Mouse (Mus musculus) Patski (cell line): ENCODE measurements at regions not wholly inside any gene's neighbourhood (a gene's known extent, or its start where the extent isn't known, plus 50 kb on each side); places are given as distances from the start of the nearest gene placed in this dataset.

Experiments used
- ATAC-seq: fragments of 100-300 bp; one replicate; pipeline ENCODE4 v1.8.0; 2021
- CTCF ChIA-PET: fragments of 350-600 bp; sonication (Branson Sonifier 250); formaldehyde crosslinking; loops from one replicate; lab custom pipeline; 2022; ENCODE audit warnings: inconsistent platforms; lab: Charles Lee
- POLR2A ChIA-PET: fragments of 350-600 bp; sonication (Branson Sonifier 250); formaldehyde crosslinking; loops from one replicate; lab custom pipeline; 2022; ENCODE audit warnings: antibody characterized with exemption, inconsistent platforms; lab: Charles Lee
- DNase-seq: peaks from one replicate; pipeline ENCODE4 v3.0.0-alpha.2; 2011; ENCODE audit warnings: low read depth, low spot score
- H3K27me3 ChIP-seq: fragments of 371-371 bp; one replicate; pipeline ENCODE4 v1.5.1; 2021
- CTCF ChIP-seq: fragments of 100-300 bp; IDR thresholded peaks from one replicate; pipeline ENCODE4 v1.5.1; 2021
- in situ Hi-C: fragments of 300-500 bp; cut with MboI; formaldehyde crosslinking; loops from 3 replicates; pipeline ENCODE4 v1.11.1; 2018; ENCODE audit warnings: low pct_unique_long_range_greater_than_20kb, mixed read lengths

DNA sequence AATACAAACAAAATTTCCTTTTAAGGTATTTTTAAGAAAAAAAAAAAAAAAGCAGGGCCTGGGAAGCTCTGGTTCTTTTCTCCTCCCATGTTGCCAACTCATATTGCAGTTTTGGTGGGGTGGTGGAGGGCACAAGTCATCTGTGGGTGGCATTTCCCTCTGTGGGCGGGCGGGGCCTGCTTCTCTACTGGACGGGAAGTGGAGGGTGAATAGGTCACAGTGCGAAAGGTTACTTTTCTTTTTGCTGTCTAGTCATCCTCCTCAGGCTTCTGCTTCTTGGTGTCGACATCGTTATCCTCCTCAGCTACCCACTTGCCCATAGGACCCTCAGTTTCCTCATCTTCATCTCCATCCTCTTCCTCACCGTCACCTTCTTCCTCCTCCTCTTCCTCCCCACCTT lies 55.3 kb upstream of the Plcb1 start:
- POLR2A ChIA-PET: no interaction called here
- no peak for ATAC-seq
- no peak for DNase-seq
- in situ Hi-C loops: no loop called here
- TF ChIP-seq CTCF: no peak
- H3K27me3 ChIP-seq: peaks cover 15% of the 10 kb centered on the region
- CTCF ChIA-PET: no interaction called here

DNA sequence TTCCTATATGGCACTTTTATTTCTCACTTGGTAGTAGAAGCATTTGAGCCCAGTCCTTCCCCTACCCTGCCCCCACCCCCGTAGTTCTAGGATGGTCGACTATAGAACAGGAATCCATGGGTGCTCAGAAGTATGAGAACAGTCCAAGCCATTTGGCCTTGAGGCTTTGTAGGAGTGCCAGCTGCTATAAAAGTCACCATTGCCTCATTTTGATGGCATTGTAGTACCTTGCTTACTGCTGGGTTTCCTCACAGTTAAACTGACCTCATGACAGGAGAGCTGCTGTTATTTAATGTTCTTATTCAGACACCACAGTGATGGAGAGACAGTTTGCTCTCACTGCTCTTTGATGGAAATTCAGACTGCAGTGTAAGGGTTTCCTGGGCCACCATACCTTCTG lies 59.2 kb upstream of the Plcb1 start:
- no peak for TF ChIP-seq CTCF
- in situ Hi-C loops: no loop called here
- POLR2A ChIA-PET: no interaction called here
- CTCF ChIA-PET: no interaction called here
- ATAC-seq (no peak), DNase-seq (no peak)
- peaks cover 20% of the 10 kb centered on the region for H3K27me3 ChIP-seq

DNA sequence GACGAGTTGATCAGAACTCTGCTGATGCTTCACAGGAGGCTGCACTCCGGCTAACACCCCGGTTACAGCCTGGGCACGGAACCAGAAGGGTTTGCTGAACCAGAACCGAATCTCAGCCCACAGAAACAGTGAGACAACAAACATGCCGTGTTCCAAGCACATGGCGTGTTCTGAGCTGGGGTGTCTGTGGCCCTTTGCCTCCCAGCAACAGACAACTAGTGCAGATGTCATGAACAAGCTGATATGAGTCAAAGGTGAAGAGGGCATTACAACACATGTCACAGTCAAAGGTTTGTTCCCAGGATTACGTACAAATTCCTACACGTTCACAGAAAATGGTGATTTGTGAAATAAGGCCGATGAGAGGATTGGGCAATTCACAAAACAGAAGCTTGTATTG lies 61.8 kb upstream of the Plcb1 start:
- DNase-seq (no peak), ATAC-seq (no peak)
- ChIA-PET CTCF (no interaction called here), POLR2A (no interaction called here)
- TF ChIP-seq CTCF: no peak
- in situ Hi-C loops: no loop called here
- H3K27me3 ChIP-seq: peaks cover 21% of the 10 kb centered on the region

DNA sequence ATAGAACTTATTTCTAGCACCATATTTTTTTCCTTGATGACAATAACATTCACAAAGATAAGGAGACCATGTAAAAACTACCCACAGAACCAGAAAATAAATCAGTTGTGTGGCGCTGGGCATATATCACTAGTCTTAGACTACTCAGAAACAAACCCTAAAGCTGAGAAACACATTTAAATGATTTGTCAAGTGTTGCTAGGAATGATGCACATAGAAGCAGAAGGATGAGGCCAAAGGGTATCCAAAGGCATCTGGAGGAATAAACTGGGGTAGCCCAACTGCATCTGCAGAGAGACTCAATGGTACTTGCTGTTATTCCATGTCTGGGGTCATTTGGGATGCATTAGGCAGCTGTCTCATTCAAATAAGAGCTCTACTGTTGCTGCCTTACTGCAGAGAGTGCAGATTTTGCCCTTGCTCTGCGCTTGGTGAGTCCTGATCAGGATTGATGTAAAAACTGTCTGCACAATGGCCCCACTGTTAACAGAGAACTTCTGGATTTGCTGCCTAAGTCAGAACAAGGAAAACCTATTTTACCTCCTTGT lies 68.0 kb upstream of the Plcb1 start:
- no peak for DNase-seq
- in situ Hi-C loops: no loop called here
- peaks cover 24% of the 10 kb centered on the region for H3K27me3 ChIP-seq
- ChIA-PET CTCF (no interaction called here), POLR2A (no interaction called here)
- ATAC-seq: no peak
- no peak for TF ChIP-seq CTCF

DNA sequence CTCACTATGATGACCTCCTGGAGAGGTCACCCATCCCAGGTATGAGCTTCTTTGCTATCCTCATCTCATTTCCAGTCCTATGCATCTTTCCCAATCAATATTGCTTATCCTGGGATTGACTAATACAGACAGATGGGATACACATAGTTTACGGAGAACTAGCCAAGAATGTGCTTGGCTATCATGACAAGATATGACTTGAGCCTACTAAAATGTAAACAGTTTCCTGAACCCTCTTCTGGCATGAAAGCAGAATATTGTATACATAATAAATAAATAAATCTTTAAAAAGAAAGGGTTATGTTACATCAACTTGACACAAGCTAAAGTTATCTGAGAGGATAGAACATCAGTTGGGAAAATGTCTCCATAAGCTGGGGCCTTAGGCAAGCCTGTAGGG lies 69.3 kb upstream of the Plcb1 start:
- no peak for TF ChIP-seq CTCF
- in situ Hi-C loops: no loop called here
- ATAC-seq: no peak
- ChIA-PET POLR2A (no interaction called here), CTCF (no interaction called here)
- H3K27me3 ChIP-seq: peaks cover 27% of the 10 kb centered on the region
- DNase-seq: no peak

DNA sequence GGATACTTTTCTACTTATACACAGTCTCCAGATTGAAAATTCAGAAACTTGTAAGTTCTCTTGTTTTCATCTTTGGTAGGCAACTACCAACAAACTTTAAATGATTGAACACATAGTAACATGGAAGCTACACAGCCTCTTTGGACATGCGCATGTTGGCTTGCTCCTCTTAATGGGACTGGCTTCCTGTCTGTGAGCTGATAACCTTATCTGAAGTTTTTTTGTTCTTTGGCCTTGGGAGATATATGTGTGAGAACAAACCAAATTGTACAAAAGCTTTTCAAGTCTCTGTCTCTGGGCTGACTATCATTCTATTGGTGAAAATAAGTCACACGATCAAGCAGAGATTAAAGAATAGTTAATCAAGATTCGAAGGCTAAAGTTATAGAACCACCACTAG lies 70.1 kb upstream of the Tmx4 start:
- in situ Hi-C loops: no loop called here
- POLR2A ChIA-PET: no interaction called here
- no peak for TF ChIP-seq CTCF
- CTCF ChIA-PET: no interaction called here
- DNase-seq: no peak
- ATAC-seq: no peak
- H3K27me3 ChIP-seq: peaks cover 37% of the 10 kb centered on the region

DNA sequence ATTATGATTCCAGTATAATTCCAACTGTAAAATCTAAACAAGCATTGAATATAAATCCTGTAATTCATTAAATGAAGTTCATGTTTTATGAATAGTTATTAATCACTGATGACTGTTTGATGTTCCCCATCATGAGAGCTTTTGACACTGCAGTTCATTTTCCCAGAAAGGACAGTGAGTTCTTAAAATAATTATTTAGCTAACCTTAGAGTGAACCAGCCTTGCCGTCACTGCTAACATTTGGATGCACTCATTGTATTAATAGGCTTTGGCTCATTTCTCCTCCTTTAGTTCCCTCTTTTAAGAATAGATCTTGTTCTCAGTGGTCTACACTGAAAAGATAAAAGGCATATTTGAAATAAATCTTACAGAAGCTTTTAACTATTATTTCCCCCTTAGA lies 64.8 kb upstream of the Tmx4 start:
- POLR2A ChIA-PET: no interaction called here
- in situ Hi-C loops: no loop called here
- peaks cover 55% of the 10 kb centered on the region for H3K27me3 ChIP-seq
- no peak for DNase-seq
- no peak for ATAC-seq
- CTCF ChIA-PET: no interaction called here
- no peak for TF ChIP-seq CTCF

DNA sequence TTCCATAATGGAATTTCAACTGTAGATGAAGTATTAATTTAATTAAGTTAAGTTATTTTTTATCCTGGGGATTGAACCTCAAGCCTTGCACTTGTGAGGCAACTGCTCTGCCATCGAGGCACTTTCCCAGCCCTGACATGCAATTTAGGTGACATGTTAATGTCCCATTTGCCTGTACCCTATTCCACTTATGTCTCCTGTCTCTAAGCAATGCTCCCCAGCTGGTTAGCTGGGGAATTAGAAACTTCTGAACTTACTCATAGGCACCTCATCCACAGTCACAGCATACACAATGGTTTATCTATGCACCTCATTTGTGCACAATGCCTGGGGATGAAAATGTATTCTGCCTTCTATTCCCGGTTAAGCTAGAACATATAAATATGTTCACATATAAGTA lies 59.1 kb upstream of the Tmx4 start:
- H3K27me3 ChIP-seq: peaks cover 35% of the 10 kb centered on the region
- TF ChIP-seq CTCF: no peak
- no peak for ATAC-seq
- in situ Hi-C loops: no loop called here
- POLR2A ChIA-PET: no interaction called here
- CTCF ChIA-PET: no interaction called here
- no peak for DNase-seq

DNA sequence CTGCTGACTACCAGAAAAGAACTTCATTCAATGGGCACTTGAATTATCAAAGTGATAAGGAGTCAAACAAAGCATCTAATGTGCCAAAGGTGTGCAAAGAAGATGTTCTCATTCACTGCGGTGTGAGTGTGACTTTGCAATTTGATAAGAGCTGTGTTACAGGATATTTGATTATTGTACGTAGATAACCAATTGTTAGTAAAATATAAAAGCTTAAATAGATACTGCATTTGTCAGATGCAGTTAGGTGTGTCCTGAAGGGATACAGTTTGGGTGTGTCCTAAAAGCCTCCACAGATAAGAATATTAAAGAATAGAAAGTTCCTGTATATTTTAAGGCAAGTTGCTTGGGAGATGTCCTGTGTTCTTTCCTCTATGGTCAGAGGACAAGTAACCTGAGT lies 53.5 kb upstream of the Tmx4 start:
- POLR2A ChIA-PET: no interaction called here

DNA sequence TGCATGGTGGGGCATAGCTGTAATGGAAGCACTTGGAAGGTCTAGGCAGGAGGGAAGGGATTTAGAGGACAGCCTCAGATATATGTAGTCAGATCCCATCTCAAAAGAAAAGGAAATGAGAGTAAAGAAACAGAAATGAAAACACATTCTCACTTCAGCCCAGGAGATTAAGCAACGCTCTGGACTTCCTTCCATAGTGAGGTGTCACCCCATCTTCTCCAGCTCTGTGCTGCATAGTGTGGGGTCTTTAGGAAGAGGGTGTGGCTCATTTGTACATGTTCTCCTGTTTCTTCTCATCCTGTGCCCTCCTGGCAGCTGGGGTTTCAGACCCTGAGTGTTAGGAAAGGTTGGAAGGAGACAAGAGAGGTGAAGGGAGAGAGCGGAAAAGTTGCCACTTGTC lies 52.4 kb upstream of the Tmx4 start:
- DNase-seq: no peak
- POLR2A ChIA-PET: no interaction called here
- in situ Hi-C loops: no loop called here
- peaks cover 8% of the 10 kb centered on the region for H3K27me3 ChIP-seq
- no peak for ATAC-seq
- CTCF ChIA-PET: no interaction called here
- TF ChIP-seq CTCF: no peak

More for the DNA sequence above, 53.5 kb upstream of the Tmx4 start:
- ATAC-seq (no peak), DNase-seq (no peak)
- peaks cover 7% of the 10 kb centered on the region for H3K27me3 ChIP-seq
- in situ Hi-C loops: no loop called here
- no peak for TF ChIP-seq CTCF
- CTCF ChIA-PET: no interaction called here
